Mouse (Mus musculus) embryonic stem cell, embryonic (primary cell): ENCODE measurements at regions not wholly inside any gene's neighbourhood (a gene's known extent, or its start where the extent isn't known, plus 50 kb on each side); places are given as distances from the start of the nearest gene placed in this dataset.

Experiments
- CTCF ChIA-PET, 4 experiments: fragments of 300-600 bp in 2 of 4; fragments of 350-600 bp in 2 of 4; sonication (Branson Sonifier 250); formaldehyde crosslinking; loops; one replicate each; lab custom pipeline; 2022; ENCODE audit warnings: inconsistent platforms in 2 of 4; lab: Charles Lee
- POLR2A ChIA-PET, 4 experiments: fragments of 300-600 bp in 2 of 4; fragments of 350-600 bp in 2 of 4; sonication (Branson Sonifier 250); formaldehyde crosslinking; loops; one replicate each; lab custom pipeline; 2022; ENCODE audit warnings: antibody characterized with exemption in 4 of 4, inconsistent platforms in 1 of 4; lab: Charles Lee

DNA sequence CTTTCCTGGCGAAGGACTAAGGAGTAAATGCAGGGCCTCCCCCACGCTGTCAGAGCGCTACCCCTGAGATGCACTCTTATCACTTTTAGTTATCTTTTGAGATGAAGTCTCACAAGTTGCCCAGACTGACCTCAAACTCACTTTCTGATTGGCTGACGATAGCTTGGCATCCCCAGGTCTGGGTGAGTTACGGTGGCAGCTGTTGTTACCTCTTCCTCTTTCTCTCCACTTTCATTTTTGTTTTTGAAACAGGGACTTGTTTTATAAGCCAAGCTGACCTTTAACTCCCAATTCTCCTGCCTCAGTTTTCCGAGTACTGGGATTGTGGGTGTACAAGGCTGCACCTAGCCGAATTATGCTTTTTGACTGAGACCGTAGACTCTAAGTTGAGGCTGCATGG, 53.0 kb upstream of the Tcf7l2 start:
- ChIA-PET CTCF (no interaction called here), POLR2A (interaction anchor here in 1 of 4 experiments (0.7 kb wide), 1 partner anchor 1950 kb away, joined by 4 read pairs; no protein-coding TSS in a partner anchor)

DNA sequence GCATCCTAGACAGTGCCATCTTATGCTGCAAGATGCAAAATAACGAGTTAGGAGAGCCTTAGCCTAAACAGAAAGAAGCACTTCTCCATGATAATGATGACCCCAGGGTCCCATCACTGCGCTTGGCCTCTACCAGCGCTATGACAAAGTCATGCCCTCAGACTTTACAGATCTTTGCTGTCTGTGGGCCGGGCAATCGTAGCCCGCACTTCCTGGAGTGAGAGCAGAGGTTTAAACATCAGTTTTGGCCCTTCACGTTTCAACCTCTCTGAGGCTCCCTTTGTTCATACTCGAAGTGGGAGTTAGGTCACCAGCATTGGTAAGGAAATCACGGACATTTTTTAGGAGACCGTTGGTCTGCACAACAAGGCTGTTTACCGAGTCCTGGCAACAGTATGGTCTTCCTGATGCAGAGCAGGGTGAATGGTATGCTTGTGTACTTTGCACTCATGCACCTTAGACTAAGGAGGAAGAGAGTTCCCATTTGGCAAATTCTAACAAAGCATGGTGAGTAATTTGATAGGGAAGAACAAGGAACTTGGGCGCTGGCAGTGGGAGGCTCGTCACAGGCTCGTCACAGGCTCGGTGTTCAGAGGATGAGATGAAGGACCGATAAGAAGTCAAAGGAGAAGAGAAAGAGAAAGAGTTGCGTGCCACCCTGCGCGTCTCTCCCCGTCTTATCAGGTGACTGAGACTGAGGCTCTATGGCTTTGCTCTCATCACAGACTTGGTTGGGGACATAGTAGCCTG, 52.2 kb upstream of the Tcf7l2 start:
- POLR2A ChIA-PET: interaction anchor here in 1 of 4 experiments (0.7 kb wide), 1 partner anchor 1951 kb away, joined by 4 read pairs; no protein-coding TSS in a partner anchor
- CTCF ChIA-PET: no interaction called here
